Mouse (Mus musculus): ENCODE measurements around the gene Slc39a11. TPM values are rescaled to one million over a fixed set of nuclear protein-coding genes. Genes with fewer than 3 reads are reported as not detected.
A peak's percentile ranks its signal among the peaks of the same experiment; 100 is the strongest.

The Slc39a11 gene
- polyA plus RNA-seq, 1 experiment from 2014 or later, result 33.9 TPM

- Histone ChIP-seq H3K36me3 (replicated peaks) (no peaks in the 10 kb centered on the region), H3K27me3 (replicated peaks) (no peaks in the 10 kb centered on the region), H3K4me3 (no peak overlapping the region), H3K4me2 (no peak overlapping the region), H3K4me1 (peaks cover 28% of the 10 kb centered on the region), H3K9ac (no peak overlapping the region), H3K9me3 (no peaks in the 10 kb centered on the region), H3K27ac (no peak overlapping the region)
- 95% methylated on average over 4 of the region's 4 CpGs for WGBS
- no peak for ATAC-seq (replicated peaks)
Observed at GRCm38 (mm10) chr11:113350583-113350982, 299.3 kb downstream of the Slc39a11 start.

GRCm38 (mm10) chr11:113346895-113347514 is 302.9 kb downstream of the Slc39a11 start:
- H3K36me3 ChIP-seq (replicated peaks), result no peaks in the 10 kb centered on the region
- peak overlapping the region; percentile 67 for H3K27ac ChIP-seq
- ATAC-seq (replicated peaks), result 0 out of 2 replicates have a peak, but pooled peaks have one; percentile 61
- no peaks in the 10 kb centered on the region for H3K27me3 ChIP-seq (replicated peaks)
- WGBS, result 24% methylated on average over 9 of the region's 9 CpGs
- H3K4me3 ChIP-seq, result no peak overlapping the region
- H3K9ac ChIP-seq, result no peak overlapping the region
- peaks cover 24% of the 10 kb centered on the region for H3K4me1 ChIP-seq
- no peaks in the 10 kb centered on the region for H3K9me3 ChIP-seq
- H3K4me2 ChIP-seq, result no peak overlapping the region

GRCm38 (mm10) chr11:113339770-113340169 is 310.1 kb downstream of the Slc39a11 start:
- H3K9me3 ChIP-seq, result no peaks in the 10 kb centered on the region
- WGBS, result 78% methylated on average over 8 of the region's 8 CpGs
- H3K36me3 ChIP-seq (replicated peaks), result no peaks in the 10 kb centered on the region
- peaks cover 4% of the 10 kb centered on the region; the same call in 1 of the 2 replicates for H3K4me1 ChIP-seq
- no peak overlapping the region for H3K4me2 ChIP-seq
- no peak overlapping the region for H3K27ac ChIP-seq
- H3K27me3 ChIP-seq (replicated peaks), result no peaks in the 10 kb centered on the region
- no peak overlapping the region for H3K4me3 ChIP-seq
- no peak overlapping the region for H3K9ac ChIP-seq
- no peak for ATAC-seq (replicated peaks)

- Histone ChIP-seq H3K27me3 (replicated peaks) (no peaks in the 10 kb centered on the region), H3K36me3 (replicated peaks) (no peaks in the 10 kb centered on the region), H3K9me3 (no peaks in the 10 kb centered on the region), H3K4me2 (no peak overlapping the region), H3K27ac (no peak overlapping the region), H3K4me1 (no peaks in the 10 kb centered on the region), H3K9ac (no peak overlapping the region), H3K4me3 (no peak overlapping the region)
- 48% methylated on average over 5 of the region's 5 CpGs for WGBS
- no peak for ATAC-seq (replicated peaks)
Observed at GRCm38 (mm10) chr11:113338581-113338980, 311.3 kb downstream of the Slc39a11 start.

- no peak overlapping the region for H3K4me2 ChIP-seq
- H3K36me3 ChIP-seq (replicated peaks), result no peaks in the 10 kb centered on the region
- H3K4me3 ChIP-seq, result no peak overlapping the region
- H3K9me3 ChIP-seq, result no peaks in the 10 kb centered on the region
- no peak overlapping the region for H3K9ac ChIP-seq
- no peak for ATAC-seq (replicated peaks)
- no peaks in the 10 kb centered on the region for H3K4me1 ChIP-seq
- H3K27ac ChIP-seq, result no peak overlapping the region
- WGBS, result 96% methylated on average over 5 of the region's 5 CpGs
- no peaks in the 10 kb centered on the region for H3K27me3 ChIP-seq (replicated peaks)
Observed at GRCm38 (mm10) chr11:113335706-113336105, 314.2 kb downstream of the Slc39a11 start.

- no peak for ATAC-seq (replicated peaks)
- 79% methylated on average over 5 of the region's 5 CpGs for WGBS
Observed at GRCm38 (mm10) chr11:113334444-113334881, 315.4 kb downstream of the Slc39a11 start.

GRCm38 (mm10) chr11:113333535-113333934 is 316.3 kb downstream of the Slc39a11 start:
- 26% methylated on average over 9 of the region's 9 CpGs for WGBS
- Histone ChIP-seq H3K27me3 (replicated peaks) (no peaks in the 10 kb centered on the region), H3K27ac (no peak overlapping the region), H3K4me1 (no peaks in the 10 kb centered on the region), H3K9ac (no peak overlapping the region), H3K4me3 (no peak overlapping the region), H3K4me2 (no peak overlapping the region), H3K36me3 (replicated peaks) (no peaks in the 10 kb centered on the region), H3K9me3 (no peaks in the 10 kb centered on the region)
- ATAC-seq (replicated peaks), result no peak

More at GRCm38 (mm10) chr11:113334444-113334881, 315.4 kb downstream of the Slc39a11 start:
- Histone ChIP-seq H3K4me2 (no peak overlapping the region), H3K36me3 (replicated peaks) (no peaks in the 10 kb centered on the region), H3K9me3 (no peaks in the 10 kb centered on the region), H3K4me3 (no peak overlapping the region), H3K4me1 (no peaks in the 10 kb centered on the region), H3K9ac (no peak overlapping the region), H3K27ac (no peak overlapping the region), H3K27me3 (replicated peaks) (no peaks in the 10 kb centered on the region)

- no peak for ATAC-seq (replicated peaks)
- H3K4me1 ChIP-seq, result peaks cover 12% of the 10 kb centered on the region; the same call in 1 of the 2 replicates
- no peak overlapping the region for H3K4me3 ChIP-seq
- H3K9ac ChIP-seq, result no peak overlapping the region
- no peaks in the 10 kb centered on the region for H3K9me3 ChIP-seq
- H3K27me3 ChIP-seq (replicated peaks), result no peaks in the 10 kb centered on the region
- no peak overlapping the region for H3K4me2 ChIP-seq
- 58% methylated on average over 13 of the region's 13 CpGs for WGBS
- H3K36me3 ChIP-seq (replicated peaks), result no peaks in the 10 kb centered on the region
- H3K27ac ChIP-seq, result no peak overlapping the region
Observed at GRCm38 (mm10) chr11:113330061-113330591, 319.8 kb downstream of the Slc39a11 start.

- H3K27me3 ChIP-seq (replicated peaks), result no peaks in the 10 kb centered on the region
- H3K27ac ChIP-seq, result peak overlapping the region; percentile 3; the same call in 1 of the 2 replicates
- no peak overlapping the region for H3K4me3 ChIP-seq
- H3K4me2 ChIP-seq, result no peak overlapping the region
- H3K4me1 ChIP-seq, result peaks cover 16% of the 10 kb centered on the region; the same call in 1 of the 2 replicates
- no peak for ATAC-seq (replicated peaks)
- H3K9ac ChIP-seq, result no peak overlapping the region
- H3K9me3 ChIP-seq, result no peaks in the 10 kb centered on the region
- no peaks in the 10 kb centered on the region for H3K36me3 ChIP-seq (replicated peaks)
- WGBS, result 38% methylated on average over 3 of the region's 3 CpGs
Observed at GRCm38 (mm10) chr11:113327499-113328062, 322.3 kb downstream of the Slc39a11 start.

- no peaks in the 10 kb centered on the region for H3K36me3 ChIP-seq (replicated peaks)
- no peaks in the 10 kb centered on the region for H3K27me3 ChIP-seq (replicated peaks)
- peak overlapping the region; percentile 6; the same call in 1 of the 2 replicates for H3K4me3 ChIP-seq
- peak overlapping the region; percentile 38 for H3K4me2 ChIP-seq
- H3K4me1 ChIP-seq, result peaks cover 16% of the 10 kb centered on the region; the same call in 1 of the 2 replicates
- 0 out of 2 replicates have a peak, but pooled peaks have one; percentile 24 for ATAC-seq (replicated peaks)
- H3K27ac ChIP-seq, result no peak overlapping the region
- no peaks in the 10 kb centered on the region for H3K9me3 ChIP-seq
- 23% methylated on average over 18 of the region's 18 CpGs for WGBS
- no peak overlapping the region for H3K9ac ChIP-seq
Observed at GRCm38 (mm10) chr11:113326387-113327011, 323.4 kb downstream of the Slc39a11 start.

GRCm38 (mm10) chr11:113321601-113322000 is 328.3 kb downstream of the Slc39a11 start:
- Histone ChIP-seq H3K9me3 (no peaks in the 10 kb centered on the region), H3K27me3 (replicated peaks) (no peaks in the 10 kb centered on the region), H3K4me2 (no peak overlapping the region)

GRCm38 (mm10) chr11:113309265-113309951 is 340.5 kb downstream of the Slc39a11 start:
- Histone ChIP-seq H3K36me3 (replicated peaks) (peaks cover 10% of the 10 kb centered on the region; the same call in 1 of the 2 replicates), H3K9ac (no peak overlapping the region), H3K4me1 (peaks cover 16% of the 10 kb centered on the region), H3K4me3 (no peak overlapping the region), H3K9me3 (no peaks in the 10 kb centered on the region; the same call in 1 of the 2 replicates), H3K27ac (peak overlapping the region; percentile 47), H3K27me3 (replicated peaks) (no peaks in the 10 kb centered on the region), H3K4me2 (no peak overlapping the region)
- no peak for ATAC-seq (replicated peaks)
- WGBS, result 46% methylated on average over 10 of the region's 10 CpGs

More at GRCm38 (mm10) chr11:113321601-113322000, 328.3 kb downstream of the Slc39a11 start:
- no peaks in the 10 kb centered on the region for H3K36me3 ChIP-seq (replicated peaks)
- no peak overlapping the region for H3K9ac ChIP-seq
- no peak for ATAC-seq (replicated peaks)
- H3K4me1 ChIP-seq, result peaks cover 13% of the 10 kb centered on the region; the same call in 1 of the 2 replicates
- 90% methylated on average over 3 of the region's 3 CpGs for WGBS
- H3K4me3 ChIP-seq, result no peak overlapping the region
- H3K27ac ChIP-seq, result no peak overlapping the region
